Mouse (Mus musculus): ENCODE measurements around the gene Fam53b.

DNA sequence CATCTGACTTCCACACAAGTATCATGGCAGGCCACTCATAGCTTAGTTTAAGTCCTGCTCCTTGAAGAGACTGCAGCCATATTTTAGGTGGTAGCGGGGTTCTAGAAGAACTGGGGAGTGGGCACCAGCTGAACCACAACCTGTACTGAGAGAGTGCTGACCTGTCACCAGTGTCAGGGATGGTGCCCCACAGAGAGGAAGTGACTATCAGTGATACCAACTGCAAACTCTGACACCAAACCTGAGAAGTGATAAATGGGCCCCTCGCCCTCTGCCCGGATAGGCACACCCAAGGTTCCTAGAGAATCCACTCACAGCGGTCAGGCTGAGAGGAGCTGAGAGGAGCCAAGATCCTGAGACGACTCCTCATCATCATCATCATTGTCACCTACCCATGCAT is 8.7 kb downstream of the Fam53b start:
- no peak for TF ChIP-seq CTCF (IDR thresholded peaks at IDR 0.05)
- TF ChIP-seq EP300 (IDR thresholded peaks at IDR 0.05): no peak

All from lung, postnatal 0 days (tissue).